Mouse (Mus musculus) hindbrain, embryonic 14.5 days (tissue): ENCODE data around the gene Cwc25. TPM values are rescaled to one million over a fixed set of nuclear protein-coding genes. Genes with fewer than 3 reads are reported as not detected.

Experiments used
- ATAC-seq: fragments of 200-750 bp; cut with Nextera tagmentation; 2 replicates; pipeline ENCODE4 v1.8.0; 2017; ENCODE audit warnings: moderate number of reproducible peaks, mild to moderate bottlenecking, moderate TSS enrichment, moderate library complexity; ENCODE audit not compliant: low FRiP score
- DNase-seq: peaks from one replicate; pipeline ENCODE4 v3.0.0-alpha.2; 2015; ENCODE audit warnings: low spot score
- H3K27ac ChIP-seq: fragments of 300-500 bp; sonication (generic); 2 replicates; pipeline ENCODE4 v1.5.1; 2014; ENCODE audit warnings: mild to moderate bottlenecking, moderate library complexity
- H3K27me3 ChIP-seq: fragments of 300-500 bp; sonication (generic); 2 replicates; pipeline ENCODE4 v1.6.1; 2014; ENCODE audit warnings: mild to moderate bottlenecking, low read length, mixed read lengths; ENCODE audit not compliant: control insufficient read depth, insufficient read depth
- H3K36me3 ChIP-seq: fragments of 300-500 bp; sonication (generic); replicated peaks from 2 replicates; pipeline ENCODE4 v1.6.1; 2014; ENCODE audit not compliant: control insufficient read depth, insufficient read depth
- H3K4me1 ChIP-seq: fragments of 300-500 bp; sonication (generic); replicated peaks from 2 replicates; pipeline ENCODE4 v1.6.1; 2014; ENCODE audit warnings: antibody characterized with exemption, low read length, mixed read lengths; ENCODE audit not compliant: control insufficient read depth, insufficient read depth
- H3K4me2 ChIP-seq: fragments of 300-500 bp; sonication (generic); replicated peaks from 2 replicates; pipeline ENCODE4 v1.6.1; 2014; ENCODE audit warnings: mild to moderate bottlenecking, moderate library complexity
- H3K4me3 ChIP-seq: fragments of 300-500 bp; sonication (generic); replicated peaks from 2 replicates; pipeline ENCODE4 v1.5.1; 2014; ENCODE audit warnings: mild to moderate bottlenecking, low read length
- H3K9ac ChIP-seq: fragments of 300-500 bp; sonication (generic); 2 replicates; pipeline ENCODE4 v1.6.1; 2014
- H3K9me3 ChIP-seq: fragments of 300-500 bp; sonication (generic); 2 replicates; pipeline ENCODE4 v1.6.1; 2016; ENCODE audit warnings: low read length; ENCODE audit not compliant: control insufficient read depth
- WGBS: fragments of 180-500 bp; shearing (Covaris S2); extraction: QIAGEN DNeasy Blood & Tissue Kit; methylation state at CpG from one replicate; pipeline ENCODE4 v1.1.7; 2014; 5-methylcytosine and 5-hydroxymethylcytosine counted together
- polyA plus RNA-seq: library from polyadenylated mRNA; unstranded; fragments of >200 nt; fragmentation: Nextera tagmentation; extraction: Ambion mirVana; gene quantifications from 2 replicates; pipeline ENCODE4 v1.2.1, GENCODE M21; 2014

Cwc25 gene
- polyA plus RNA-seq, 1 experiment from 2014 or later: 11.2 TPM

- H3K4me3 ChIP-seq: no peak overlapping the region
- DNase-seq: no peak
- 53% methylated on average over 5 of the region's 6 CpGs for WGBS
- H3K36me3 ChIP-seq: peaks cover 7% of the 10 kb centered on the region
- H3K9ac ChIP-seq: no peak overlapping the region
- no peak for ATAC-seq
- peak overlapping the region; percentile 91 for H3K4me2 ChIP-seq
- H3K27ac ChIP-seq: no peak overlapping the region
- H3K4me1 ChIP-seq: peaks cover 53% of the 10 kb centered on the region
- H3K27me3 ChIP-seq: no peaks in the 10 kb centered on the region
- no peaks in the 10 kb centered on the region for H3K9me3 ChIP-seq
Observed at GRCm38 (mm10) chr11:97802495-97802894, 36.1 kb upstream of the Cwc25 start.

- peak overlapping the region; percentile 61 for H3K4me3 ChIP-seq
- H3K27me3 ChIP-seq: no peaks in the 10 kb centered on the region
- H3K9me3 ChIP-seq: no peaks in the 10 kb centered on the region
- peak overlapping the region; percentile 80 for H3K9ac ChIP-seq
- H3K36me3 ChIP-seq: peaks cover 3% of the 10 kb centered on the region; the same call in 1 of the 2 replicates
- peak overlapping the region; percentile 91 for H3K4me2 ChIP-seq
- peaks cover 52% of the 10 kb centered on the region for H3K4me1 ChIP-seq
- WGBS: 57% methylated on average over 1 of the region's 1 CpGs
- H3K27ac ChIP-seq: no peak overlapping the region
- DNase-seq (no peak), ATAC-seq (no peak)
Observed at GRCm38 (mm10) chr11:97802194-97802470, 35.8 kb upstream of the Cwc25 start.

GRCm38 (mm10) chr11:97801409-97802193 lies 35.2 kb upstream of the Cwc25 start:
- H3K4me3 ChIP-seq: peak overlapping the region; percentile 61
- H3K27me3 ChIP-seq: no peaks in the 10 kb centered on the region
- H3K4me2 ChIP-seq: peak overlapping the region; percentile 91
- peaks cover 50% of the 10 kb centered on the region for H3K4me1 ChIP-seq
- no peaks in the 10 kb centered on the region for H3K9me3 ChIP-seq
- peak overlapping the region; percentile 94 for H3K27ac ChIP-seq
- no peaks in the 10 kb centered on the region for H3K36me3 ChIP-seq
- ATAC-seq (no peak), DNase-seq (peak; percentile 54)
- 36% methylated on average over 8 of the region's 8 CpGs for WGBS
- H3K9ac ChIP-seq: peak overlapping the region; percentile 80

GRCm38 (mm10) chr11:97800691-97801408 lies 34.5 kb upstream of the Cwc25 start:
- ATAC-seq (no peak), DNase-seq (no peak)
- peak overlapping the region; percentile 80 for H3K9ac ChIP-seq
- peaks cover 42% of the 10 kb centered on the region for H3K4me1 ChIP-seq
- peak overlapping the region; percentile 94 for H3K27ac ChIP-seq
- H3K4me2 ChIP-seq: peak overlapping the region; percentile 91
- peak overlapping the region; percentile 61 for H3K4me3 ChIP-seq
- no peaks in the 10 kb centered on the region for H3K27me3 ChIP-seq
- H3K36me3 ChIP-seq: no peaks in the 10 kb centered on the region
- 5% methylated on average over 17 of the region's 17 CpGs for WGBS
- H3K9me3 ChIP-seq: no peaks in the 10 kb centered on the region

- no peaks in the 10 kb centered on the region for H3K36me3 ChIP-seq
- under 1% methylated on average over 29 of the region's 43 CpGs for WGBS
- no peaks in the 10 kb centered on the region for H3K9me3 ChIP-seq
- peak overlapping the region; percentile 91 for H3K4me2 ChIP-seq
- H3K4me1 ChIP-seq: peaks cover 35% of the 10 kb centered on the region
- H3K4me3 ChIP-seq: peak overlapping the region; percentile 61
- H3K27ac ChIP-seq: peak overlapping the region; percentile 94
- ATAC-seq: peak; percentile 50
- peak; percentile 52 for DNase-seq
- peak overlapping the region; percentile 80 for H3K9ac ChIP-seq
- no peaks in the 10 kb centered on the region for H3K27me3 ChIP-seq
Observed at GRCm38 (mm10) chr11:97799994-97800690, 33.8 kb upstream of the Cwc25 start.

- Histone ChIP-seq H3K27ac (peak overlapping the region; percentile 94), H3K36me3 (no peaks in the 10 kb centered on the region), H3K9ac (peak overlapping the region; percentile 80), H3K4me1 (peaks cover 27% of the 10 kb centered on the region), H3K4me2 (peak overlapping the region; percentile 91), H3K27me3 (no peaks in the 10 kb centered on the region), H3K9me3 (no peaks in the 10 kb centered on the region), H3K4me3 (peak overlapping the region; percentile 61)
- WGBS: under 1% methylated on average over 67 of the region's 71 CpGs
- DNase-seq: peak; percentile 90
- ATAC-seq: peak; percentile 83
Observed at GRCm38 (mm10) chr11:97799146-97799993, 33.0 kb upstream of the Cwc25 start.

- H3K4me3 ChIP-seq: peak within 1 kb of the TSS; percentile 61
- no peaks in the 10 kb centered on the region for H3K36me3 ChIP-seq
- H3K9me3 ChIP-seq: no peaks in the 10 kb centered on the region
- peak within 1 kb of the TSS; percentile 94 for H3K27ac ChIP-seq
- under 1% methylated on average over 11 of the region's 11 CpGs for WGBS
- DNase-seq (peak; percentile 98), ATAC-seq (peak; percentile 76)
- H3K9ac ChIP-seq: peak within 1 kb of the TSS; percentile 80
- H3K4me1 ChIP-seq: peaks cover 21% of the 10 kb centered on the region
- peak within 1 kb of the TSS; percentile 91 for H3K4me2 ChIP-seq
- H3K27me3 ChIP-seq: no peaks in the 10 kb centered on the region
Observed at GRCm38 (mm10) chr11:97798782-97799145, 32.4 kb upstream of the Cwc25 start, which contains the start of gene Lasp1. Gene Lasp1 (plus strand): TSS chr11:97799000.

GRCm38 (mm10) chr11:97798083-97798435 lies 31.7 kb upstream of the Cwc25 start:
- H3K9ac ChIP-seq: no peak overlapping the region
- DNase-seq: no peak

More at GRCm38 (mm10) chr11:97798083-97798435, 31.7 kb upstream of the Cwc25 start:
- 31% methylated on average over 8 of the region's 8 CpGs for WGBS
- no peak for ATAC-seq
- peak overlapping the region; percentile 61 for H3K4me3 ChIP-seq
- H3K27me3 ChIP-seq: no peaks in the 10 kb centered on the region
- H3K36me3 ChIP-seq: no peaks in the 10 kb centered on the region
- H3K4me2 ChIP-seq: peak overlapping the region; percentile 91
- peak overlapping the region; percentile 94 for H3K27ac ChIP-seq
- H3K9me3 ChIP-seq: no peaks in the 10 kb centered on the region
- peaks cover 19% of the 10 kb centered on the region for H3K4me1 ChIP-seq
